Comparison of ENCODE assay signal across 11 mouse cellular contexts in the genomic region with DNA sequence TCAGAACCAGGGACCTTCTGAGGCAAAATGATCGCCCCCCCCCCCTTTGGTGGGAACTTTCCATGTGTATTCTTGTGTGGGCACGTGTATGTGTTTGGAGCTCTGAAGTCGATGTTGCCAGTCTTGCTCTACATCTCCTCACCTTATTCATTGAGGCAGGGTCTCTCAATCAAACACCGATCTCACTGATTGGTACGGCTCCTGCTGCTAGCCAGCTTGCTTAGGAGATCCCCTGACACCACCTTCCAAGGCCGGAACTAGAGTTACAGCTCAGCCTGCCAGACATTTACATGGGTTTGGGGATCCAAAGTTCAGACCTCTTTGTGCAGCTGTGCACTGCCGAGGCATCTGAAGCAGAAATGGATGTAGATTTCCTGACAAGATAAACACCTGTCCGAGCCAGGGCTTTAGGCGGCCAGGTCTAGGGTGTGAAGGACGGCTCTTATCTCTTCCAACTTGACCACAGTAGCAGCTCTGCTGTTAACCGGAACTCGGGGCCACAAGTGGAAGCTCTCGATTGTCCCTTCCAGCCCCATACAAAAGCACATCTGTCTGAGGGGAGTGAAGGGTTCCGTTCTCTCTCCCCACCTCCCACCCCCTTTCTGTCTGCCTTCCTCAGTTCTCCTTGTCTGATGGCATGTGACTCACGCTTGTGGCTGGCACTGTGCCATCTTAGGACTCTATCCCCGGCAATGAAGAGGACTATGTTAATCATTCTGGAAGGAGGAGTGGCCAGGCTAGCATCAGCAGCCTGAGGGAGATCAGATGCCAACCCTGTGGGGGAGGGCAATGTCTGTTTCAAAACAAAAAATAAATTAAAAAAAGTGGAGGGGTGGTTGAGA. TPM values are rescaled to one million over a fixed set of nuclear protein-coding genes. Genes with fewer than 3 reads are reported as not detected.
DNase-seq lines count a peak whose midpoint lies in the region; ATAC-seq and TF ChIP-seq lines count a peak whose summit lies in the region.
"Had no signal": no experiment of that assay in that cellular context is flagged by ENCODE, and none has a peak within 500 bp of the region (broad histone marks: within the 10 kb centered on the region; RNA-seq: fewer than 3 reads in every experiment).

No protein-coding gene starts in this region.

- ATAC-seq in liver, embryonic 11.5 days (replicated peaks; ENCODE audit: low FRiP score): no peak

- H3K4me1 ChIP-seq in liver, adult 2 months (ENCODE audit: control insufficient read depth, insufficient read depth, low read length): peaks cover 7% of the 10 kb centered on the region; the same call in 1 of the 2 replicates
- peaks cover 3% of the 10 kb centered on the region; the same call in 1 of the 2 replicates for H3K4me1 ChIP-seq in liver, embryonic 11.5 days (replicated peaks; ENCODE audit: control insufficient read depth, insufficient read depth, low read length)

- no peak overlapping the region for H3K27ac ChIP-seq in liver, adult 2 months (replicated peaks; ENCODE audit: insufficient read depth, low read depth, low read length)
- H3K27ac ChIP-seq in liver, embryonic 11.5 days (ENCODE audit: low read depth, low read length): no peak overlapping the region
- H3K27ac ChIP-seq: heart, embryonic 10.5 days; macrophage had no signal

- 34% methylated on average over 16 of the region's 16 CpGs for WGBS in liver, adult 2 months
- WGBS in liver, embryonic 11.5 days: 57% methylated on average over 16 of the region's 16 CpGs

- H3K36me3 ChIP-seq in liver, adult 2 months (ENCODE audit: control insufficient read depth, insufficient read depth, low read length): no peaks in the 10 kb centered on the region
- no peaks in the 10 kb centered on the region for H3K36me3 ChIP-seq in liver, embryonic 11.5 days (ENCODE audit: control insufficient read depth, insufficient read depth, low read length)
- H3K36me3 ChIP-seq: heart, embryonic 10.5 days had no signal

- H3K4me2 ChIP-seq in liver, embryonic 11.5 days: no peak overlapping the region

- no peak overlapping the region for H3K9ac ChIP-seq in liver, adult 2 months (ENCODE audit: low read depth, low read length)
- no peak overlapping the region for H3K9ac ChIP-seq in liver, embryonic 11.5 days (ENCODE audit: low read depth, low read length)

- DNase-seq in liver, adult 2 months (ENCODE audit: extremely low read depth, low read depth, low spot score): peak; percentile 59
- no peak for DNase-seq in liver, embryonic 11.5 days (ENCODE audit: low spot score)
- DNase-seq in NIH3T3 (ENCODE audit: low read depth): peak; percentile 83
- peak; percentile 10 for DNase-seq in c-Kit-positive CD71-negative TER-119-negative erythroid progenitor cells, embryonic 14.5 days (ENCODE audit: low read depth)
- peak; percentile 71 to 78 for DNase-seq in kidney, postnatal 25 days
- no peak for DNase-seq in thymus, postnatal 25 days
- DNase-seq in spleen, postnatal 4 days (ENCODE audit: low spot score in 2 of 2): no peak
- no peak for DNase-seq in thymus, postnatal 14 days
- DNase-seq: spleen, adult 18-20 months had no signal

- H3K9me3 ChIP-seq in liver, embryonic 11.5 days (ENCODE audit: control insufficient read depth, low read length): no peaks in the 10 kb centered on the region
- H3K9me3 ChIP-seq: heart, embryonic 10.5 days had no signal

- TF ChIP-seq POLR2A in liver, adult 2 months (IDR thresholded peaks at IDR 0.05; ENCODE audit: extremely low read depth, insufficient read depth, low read length): no peak

- no peak overlapping the region for H3K4me3 ChIP-seq in liver, adult 2 months (ENCODE audit: insufficient read depth, low read depth, low read length)
- H3K4me3 ChIP-seq in liver, embryonic 11.5 days (ENCODE audit: low read depth, low read length): no peak overlapping the region
- H3K4me3 ChIP-seq: heart, embryonic 10.5 days had no signal

- no peak for TF ChIP-seq CTCF in liver, adult 2 months (IDR thresholded peaks at IDR 0.05; ENCODE audit: low read depth, low read length)

- H3K27me3 ChIP-seq in liver, adult 2 months (ENCODE audit: control insufficient read depth, insufficient read depth, low read length): no peaks in the 10 kb centered on the region
- no peaks in the 10 kb centered on the region for H3K27me3 ChIP-seq in liver, embryonic 11.5 days (replicated peaks; ENCODE audit: control insufficient read depth, insufficient read depth, low read length)

- H3K79me2 ChIP-seq in liver, adult 2 months (ENCODE audit: control insufficient read depth, insufficient read depth, low read length): no peaks in the 10 kb centered on the region

RNA-seq across cellular contexts. Expression of a gene that starts 30.5 kb away (rescaled TPM):
- total RNA-seq in liver, adult 2 months (2014; rRNA removed): 5.4 and 7.4 TPM in 2 replicates
- 28.6 and 33.8 TPM in 2 replicates for polyA plus RNA-seq in liver, adult 2 months (2012; rRNA removed)
- 50.1 and 55.0 TPM in 2 replicates for polyA plus RNA-seq in liver, embryonic 11.5 days (2014; fragmentation: Nextera tagmentation; extraction: Ambion mirVana)

RNA-seq across cellular contexts. Expression of a gene that starts 57.8 kb away (rescaled TPM):
- 4.2 and 7.5 TPM in 2 replicates for total RNA-seq in liver, adult 2 months (2014; rRNA removed)
- 19.3 and 19.5 TPM in 2 replicates for polyA plus RNA-seq in liver, adult 2 months (2012; rRNA removed)
- polyA plus RNA-seq in liver, embryonic 11.5 days (2014; fragmentation: Nextera tagmentation; extraction: Ambion mirVana): 8.2 and 9.8 TPM in 2 replicates

Comparison
In these comparisons a context has a peak if more than half of its experiments do, and no peak if none do; other contexts are left out.
1. DNase-seq: peak in liver, adult 2 months (single experiment), NIH3T3 (single experiment), c-Kit-positive CD71-negative TER-119-negative erythroid progenitor cells, embryonic 14.5 days (single experiment) and kidney, postnatal 25 days (2 of 2); none in liver, embryonic 11.5 days (single experiment), thymus, postnatal 25 days (single experiment), spleen, postnatal 4 days (0 of 2) and thymus, postnatal 14 days (single experiment).